ENCODE assay signal across 13 mouse cellular contexts in the genomic region with DNA sequence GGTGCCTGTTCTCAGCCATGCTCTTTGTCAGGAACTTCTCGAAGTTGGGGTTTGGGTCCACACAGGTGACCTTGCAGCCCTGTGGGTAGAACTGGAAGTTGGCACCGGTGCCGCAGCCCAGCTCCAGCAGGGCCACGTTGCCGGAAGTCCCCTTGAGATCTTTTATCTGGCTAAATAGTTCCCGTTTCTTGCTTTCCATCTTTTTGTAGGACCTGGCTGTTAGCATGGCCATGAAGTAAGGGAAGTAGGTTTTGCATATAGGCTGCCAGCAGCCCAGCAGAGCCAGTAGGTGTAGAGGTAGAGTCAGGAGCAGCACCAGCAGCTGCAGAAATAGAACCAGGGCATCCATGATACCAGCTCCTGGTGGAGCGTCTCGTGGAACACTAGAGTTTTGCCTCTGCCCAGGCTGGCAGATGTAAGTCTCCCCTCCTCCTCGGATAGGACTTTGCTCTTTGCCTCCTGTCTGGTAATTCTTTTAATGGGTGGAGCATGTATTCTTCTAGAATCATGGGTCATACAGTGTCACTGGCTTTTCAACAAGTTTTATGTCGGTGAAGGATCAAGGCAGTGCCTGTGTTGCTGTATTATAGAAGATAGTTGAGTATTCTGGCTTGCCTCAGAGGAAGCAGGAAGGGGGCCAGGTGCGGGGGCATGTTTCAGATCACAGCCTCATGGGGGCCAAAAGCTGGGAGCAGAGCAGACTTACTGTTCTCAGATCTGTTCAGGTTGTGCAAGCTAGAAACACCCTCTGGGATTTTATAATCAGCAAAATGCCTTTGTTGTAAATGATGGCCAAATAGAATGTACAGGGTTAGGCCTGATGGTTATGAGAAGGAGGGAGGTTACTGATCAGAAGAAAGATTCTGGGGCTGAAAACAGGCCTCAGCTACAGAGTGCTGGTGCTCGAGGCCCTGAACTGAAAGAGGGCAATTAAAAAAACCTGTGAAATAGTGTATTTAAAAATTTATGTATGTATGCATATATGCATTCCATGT. TPM values are rescaled to one million over a fixed set of nuclear protein-coding genes. Genes with fewer than 3 reads are reported as not detected.
A peak's percentile ranks its signal among the peaks of the same experiment; 100 is the strongest.
DNase-seq lines count a peak whose midpoint lies in the region; ATAC-seq lines count a peak whose summit lies in the region.
"Had no signal": no experiment of that assay in that cellular context is flagged by ENCODE, and none has a peak within 500 bp of the region (broad histone marks: within the 10 kb centered on the region; RNA-seq: fewer than 3 reads in every experiment).

A gene (minus strand): TSS at position 399 of the 995 bp plus-strand sequence.

- no peaks in the 10 kb centered on the region for H3K9me3 ChIP-seq in kidney, embryonic 14.5 days (ENCODE audit: control insufficient read depth, low read length)
- H3K9me3 ChIP-seq: neural tube, embryonic 12.5 days had no signal

- H3K36me3 ChIP-seq in kidney, embryonic 14.5 days (ENCODE audit: control insufficient read depth, insufficient read depth, low read length) = no peaks in the 10 kb centered on the region
- H3K36me3 ChIP-seq: neural tube, embryonic 12.5 days had no signal

- H3K9ac ChIP-seq in kidney, embryonic 14.5 days (ENCODE audit: low read depth, low read length) = no peak within 1 kb of the TSS
- H3K9ac ChIP-seq: neural tube, embryonic 12.5 days had no signal

- H3K4me3 ChIP-seq in kidney, embryonic 14.5 days (ENCODE audit: low read length) = no peak within 1 kb of the TSS
- H3K4me3 ChIP-seq: neural tube, embryonic 12.5 days had no signal

- no peak within 1 kb of the TSS for H3K27ac ChIP-seq in kidney, embryonic 14.5 days (ENCODE audit: low read depth, low read length)
- H3K27ac ChIP-seq: neural tube, embryonic 12.5 days had no signal

- 79% methylated on average over 12 of the region's 12 CpGs for WGBS in kidney, embryonic 14.5 days

- no peaks in the 10 kb centered on the region for H3K27me3 ChIP-seq in kidney, embryonic 14.5 days (ENCODE audit: control insufficient read depth, insufficient read depth, low read length)
- H3K27me3 ChIP-seq: neural tube, embryonic 12.5 days had no signal

- peak; percentile 78 for DNase-seq in kidney, adult 11 months
- DNase-seq in kidney, postnatal 14 days = peak; percentile 73
- DNase-seq in thymus, postnatal 25 days = peak; percentile 79
- no peak for DNase-seq in c-Kit-positive CD71-positive TER-119-positive erythroid progenitor cells, embryonic 14.5 days (ENCODE audit: low spot score)
- DNase-seq: adrenal gland, postnatal 25 days; cerebellum, adult 9-10 months; retina, postnatal 1 day had no signal

- no peaks in the 10 kb centered on the region for H3K4me1 ChIP-seq in kidney, embryonic 14.5 days (ENCODE audit: control insufficient read depth, insufficient read depth, low read length)
- H3K4me1 ChIP-seq: neural tube, embryonic 12.5 days had no signal

- ATAC-seq in kidney, embryonic 14.5 days (ENCODE audit: low FRiP score, low TSS enrichment) = no peak
- peak; percentile 59 to 61 for ATAC-seq in hematopoietic stem cell, adult 5-6 weeks (replicated peaks in 1 of 2; ENCODE audit: insufficient read depth in 1 of 2, low FRiP score in 2 of 2, low TSS enrichment in 1 of 2, low read depth in 1 of 2, poor library complexity in 2 of 2, severe bottlenecking in 2 of 2)
- no peak for ATAC-seq in erythroblast, adult 5-6 weeks (replicated peaks; ENCODE audit: low FRiP score, poor library complexity, severe bottlenecking)

- no peak within 1 kb of the TSS for H3K4me2 ChIP-seq in kidney, embryonic 14.5 days (replicated peaks; ENCODE audit: low read depth, low read length)
- H3K4me2 ChIP-seq: neural tube, embryonic 12.5 days had no signal

RNA-seq across cellular contexts. Expression of the gene that starts here (rescaled TPM):
- polyA plus RNA-seq in kidney, embryonic 14.5 days (2014; fragmentation: Nextera tagmentation; extraction: Ambion mirVana) = 0.21 and 1.4 TPM in 2 replicates
- total RNA-seq in hematopoietic stem cell, adult 5-6 weeks (2017) = not detected in 2 replicates
- total RNA-seq in erythroblast, adult 5-6 weeks (2015; ENCODE audit: low replicate concordance) = not detected in 2 replicates
- not detected in 2 replicates for total RNA-seq in erythroblast, adult 5-6 weeks (2017; ENCODE audit: low replicate concordance)
- total RNA-seq: adrenal gland, postnatal 25 days; left cerebral cortex, postnatal 14 days had no signal
- polyA plus RNA-seq: embryonic facial prominence, embryonic 11.5 days; neural tube, embryonic 12.5 days had no signal

Comparison
In these comparisons a context has a peak if more than half of its experiments do, and no peak if none do; other contexts are left out.
1. Peak in ATAC-seq in hematopoietic stem cell, adult 5-6 weeks; RNA of the gene not detected or under 1 TPM.